Mouse (Mus musculus) small intestine, adult 2 months (tissue): ENCODE results near the gene Nabp1. TPM values are rescaled to one million over a fixed set of nuclear protein-coding genes. Genes with fewer than 3 reads are reported as not detected.
"Not testable (repeated sequence)": the region's sequence is repeated elsewhere in the genome, so short reads cannot be mapped to it uniquely, and the experiment has no call there.

ENCODE experiments used
- H3K27ac ChIP-seq: fragments of 200-500 bp; 2 replicates; pipeline ENCODE4 v1.5.1; 2012; ENCODE audit warnings: low read depth, low read length, control low read depth, inconsistent platforms; ENCODE audit not compliant: insufficient read depth
- H3K27me3 ChIP-seq: fragments of 200-500 bp; 2 replicates; pipeline ENCODE4 v1.6.1; 2012; ENCODE audit warnings: mild to moderate bottlenecking, moderate library complexity, low read length, inconsistent platforms; ENCODE audit not compliant: control insufficient read depth, insufficient read depth
- H3K36me3 ChIP-seq: fragments of 200-500 bp; 2 replicates; pipeline ENCODE4 v1.6.1; 2012; ENCODE audit warnings: mild to moderate bottlenecking, low read length, control low read depth, inconsistent platforms; ENCODE audit not compliant: control insufficient read depth, insufficient read depth
- H3K4me1 ChIP-seq: fragments of 200-500 bp; 2 replicates; pipeline ENCODE4 v1.6.1; 2012; ENCODE audit warnings: low read length, inconsistent platforms, mixed read lengths; ENCODE audit not compliant: control insufficient read depth, insufficient read depth, insufficient read length
- H3K4me3 ChIP-seq: fragments of 200-500 bp; 2 replicates; pipeline ENCODE4 v1.5.1; 2012; ENCODE audit warnings: low read depth, mild to moderate bottlenecking, control low read depth, inconsistent platforms, low read length, moderate library complexity
- CTCF ChIP-seq: fragments of 200-500 bp; IDR thresholded peaks from 2 replicates; pipeline ENCODE4 v1.5.1; 2012; ENCODE audit warnings: low read depth, mild to moderate bottlenecking, control low read depth, inconsistent platforms, low read length, moderate library complexity, mixed read lengths; ENCODE audit not compliant: insufficient replicate concordance, insufficient read length; ENCODE audit errors: extremely low read depth
- POLR2A ChIP-seq: fragments of 200-500 bp; IDR thresholded peaks from 2 replicates; pipeline ENCODE4 v1.6.1; 2012; ENCODE audit warnings: low read depth, mild to moderate bottlenecking, control low read depth, inconsistent platforms, low read length, moderate library complexity
- WGBS: fragments of 180-500 bp; shearing (Covaris S2); methylation state at CpG from one replicate; pipeline ENCODE4 v1.1.7; 2018; 5-methylcytosine and 5-hydroxymethylcytosine counted together
- polyA plus RNA-seq: library from polyadenylated mRNA; depleted of rRNA; stranded (reverse); fragments of >200 nt; gene quantifications from 2 replicates; pipeline ENCODE4 v1.2.3, GENCODE M21; 2012

Gene Nabp1
- polyA plus RNA-seq, 1 experiment = 1.5 TPM

GRCm38 (mm10) chr1:51457249-51457648 lies 21.0 kb downstream of the Nabp1 start:
- Histone ChIP-seq H3K27me3 (no peaks in the 10 kb centered on the region), H3K36me3 (no peaks in the 10 kb centered on the region), H3K4me3 (no peak overlapping the region), H3K4me1 (no peaks in the 10 kb centered on the region), H3K27ac (no peak overlapping the region)
- TF ChIP-seq POLR2A = no peak
- no peak for TF ChIP-seq CTCF
- WGBS = 53% methylated on average over 3 of the region's 3 CpGs

- Histone ChIP-seq H3K27me3 (no peaks in the 10 kb centered on the region), H3K27ac (no peak overlapping the region), H3K4me3 (no peak overlapping the region), H3K4me1 (no peaks in the 10 kb centered on the region), H3K36me3 (no peaks in the 10 kb centered on the region)
- 37% methylated on average over 2 of the region's 2 CpGs for WGBS
- TF ChIP-seq CTCF = no peak
- TF ChIP-seq POLR2A = no peak
Measured at GRCm38 (mm10) chr1:51448789-51449188, 29.4 kb downstream of the Nabp1 start.

- WGBS = 52% methylated on average over 9 of the region's 9 CpGs
- Histone ChIP-seq H3K4me3 (no peak overlapping the region), H3K27me3 (no peaks in the 10 kb centered on the region), H3K4me1 (no peaks in the 10 kb centered on the region), H3K36me3 (no peaks in the 10 kb centered on the region), H3K27ac (no peak overlapping the region)
- TF ChIP-seq CTCF (no peak), POLR2A (no peak)
Measured at GRCm38 (mm10) chr1:51445854-51446460, 32.3 kb downstream of the Nabp1 start.

- Histone ChIP-seq H3K4me1 (no peaks in the 10 kb centered on the region), H3K4me3 (no peak overlapping the region), H3K27ac (no peak overlapping the region), H3K36me3 (no peaks in the 10 kb centered on the region), H3K27me3 (no peaks in the 10 kb centered on the region)
- 75% methylated on average over 5 of the region's 5 CpGs for WGBS
- TF ChIP-seq CTCF = no peak
- TF ChIP-seq POLR2A = no peak
Measured at GRCm38 (mm10) chr1:51445161-51445853, 32.9 kb downstream of the Nabp1 start.

GRCm38 (mm10) chr1:51429775-51430174 lies 48.5 kb downstream of the Nabp1 start:
- H3K36me3 ChIP-seq = no peaks in the 10 kb centered on the region
- TF ChIP-seq CTCF (no peak), POLR2A (no peak)

GRCm38 (mm10) chr1:51426298-51426697 lies 51.9 kb downstream of the Nabp1 start:
- H3K4me1 ChIP-seq = no peaks in the 10 kb centered on the region
- 97% methylated on average over 9 of the region's 9 CpGs for WGBS

More at GRCm38 (mm10) chr1:51429775-51430174, 48.5 kb downstream of the Nabp1 start:
- H3K4me1 ChIP-seq = no peaks in the 10 kb centered on the region
- H3K27ac ChIP-seq = no peak overlapping the region
- no peaks in the 10 kb centered on the region for H3K27me3 ChIP-seq
- 29% methylated on average over 1 of the region's 1 CpGs for WGBS
- no peak overlapping the region for H3K4me3 ChIP-seq

GRCm38 (mm10) chr1:51421029-51421428 lies 57.2 kb downstream of the Nabp1 start:
- H3K4me1 ChIP-seq, H3K36me3 ChIP-seq, H3K27ac ChIP-seq, H3K27me3 ChIP-seq, H3K4me3 ChIP-seq: not testable (repeated sequence)
- WGBS = 88% methylated on average over 8 of the region's 8 CpGs

More at GRCm38 (mm10) chr1:51426298-51426697, 51.9 kb downstream of the Nabp1 start:
- Histone ChIP-seq H3K27me3 (no peaks in the 10 kb centered on the region), H3K4me3 (no peak overlapping the region), H3K36me3 (no peaks in the 10 kb centered on the region), H3K27ac (no peak overlapping the region)
- TF ChIP-seq POLR2A = no peak
- no peak for TF ChIP-seq CTCF
